12 mouse cellular contexts compared by ENCODE assay signal in the genomic region with DNA sequence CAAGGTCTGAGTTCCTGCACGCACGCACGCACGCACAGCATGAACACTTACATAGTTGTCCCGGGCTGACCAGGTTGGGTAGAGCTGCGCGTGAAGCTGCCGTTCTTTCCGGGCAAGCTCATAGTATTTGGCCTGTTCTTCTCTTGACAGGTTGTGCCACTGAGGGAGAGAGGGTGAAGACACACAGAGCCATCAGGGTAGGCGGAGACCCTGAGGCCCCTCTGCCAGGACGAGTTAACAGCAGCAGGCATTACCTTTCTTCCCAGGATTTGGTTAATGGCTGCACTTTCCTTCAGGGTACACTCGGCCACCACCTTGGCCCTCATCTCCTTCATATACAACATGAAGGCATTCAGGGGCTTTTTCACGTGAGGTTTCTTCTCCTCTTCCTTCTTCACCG.
"Had no signal": no experiment of that assay in that cellular context is flagged by ENCODE, and none has a peak within 500 bp of the region (broad histone marks: within the 10 kb centered on the region; RNA-seq: fewer than 3 reads in every experiment).

No protein-coding gene starts in this region.

- H3K4me2 ChIP-seq: limb, embryonic 12.5 days; limb, embryonic 15.5 days; lung, embryonic 14.5 days; midbrain, embryonic 11.5 days; neural tube, embryonic 12.5 days had no signal

- H3K27me3 ChIP-seq: limb, embryonic 12.5 days; limb, embryonic 15.5 days; neural tube, embryonic 12.5 days had no signal

- H3K9ac ChIP-seq: limb, embryonic 12.5 days; limb, embryonic 15.5 days; liver, embryonic 14.5 days; lung, embryonic 14.5 days; neural tube, embryonic 12.5 days had no signal

- H3K4me1 ChIP-seq: limb, embryonic 12.5 days; limb, embryonic 15.5 days; neural tube, embryonic 12.5 days had no signal

- H3K4me3 ChIP-seq: limb, embryonic 12.5 days; limb, embryonic 15.5 days; neural tube, embryonic 12.5 days had no signal

- H3K9me3 ChIP-seq: limb, embryonic 12.5 days; limb, embryonic 15.5 days; neural tube, embryonic 12.5 days had no signal

- H3K27ac ChIP-seq: limb, embryonic 12.5 days; limb, embryonic 15.5 days; liver, embryonic 14.5 days; neural tube, embryonic 12.5 days had no signal

- DNase-seq: kidney, postnatal 4 days; lung, embryonic 14.5 days; lung, postnatal 10 days; lung, postnatal 4 days; midbrain, embryonic 14.5 days; thymus, adult 18-20 months; thymus, postnatal 36 days had no signal
